Mouse (Mus musculus) right cerebral cortex, postnatal 25 days (tissue): ENCODE measurements around the gene Maats1.

Source experiments
- DNase-seq: peaks from one replicate; pipeline ENCODE4 v3.0.0; 2022

Gene Maats1

GRCm38 (mm10) chr16:38288851-38289250, 53.1 kb downstream of the Maats1 start:
- DNase-seq = no peak

- no peak for DNase-seq
These were observed 54.2 kb downstream of the Maats1 start for GRCm38 (mm10) chr16:38287762-38288161.

GRCm38 (mm10) chr16:38287357-38287756, 54.6 kb downstream of the Maats1 start:
- no peak for DNase-seq

- DNase-seq = no peak
These were observed 55.4 kb downstream of the Maats1 start for GRCm38 (mm10) chr16:38286541-38286940.

- no peak for DNase-seq
These were observed 56.1 kb downstream of the Maats1 start for GRCm38 (mm10) chr16:38285801-38286200.

GRCm38 (mm10) chr16:38283300-38283699, 58.6 kb downstream of the Maats1 start:
- no peak for DNase-seq

GRCm38 (mm10) chr16:38282559-38283160, 59.3 kb downstream of the Maats1 start:
- no peak for DNase-seq

- no peak for DNase-seq
These were observed 61.0 kb downstream of the Maats1 start for GRCm38 (mm10) chr16:38280951-38281350.

GRCm38 (mm10) chr16:38279794-38280193, 62.1 kb downstream of the Maats1 start:
- no peak for DNase-seq

GRCm38 (mm10) chr16:38274737-38275136, 67.2 kb downstream of the Maats1 start:
- DNase-seq = no peak

- DNase-seq = no peak
These were observed 69.5 kb downstream of the Maats1 start for GRCm38 (mm10) chr16:38272483-38272882.

- no peak for DNase-seq
These were observed 70.3 kb downstream of the Maats1 start for GRCm38 (mm10) chr16:38271601-38272000.

GRCm38 (mm10) chr16:38255927-38256326, 86.0 kb downstream of the Maats1 start:
- no peak for DNase-seq

GRCm38 (mm10) chr16:38255107-38255506, 86.8 kb downstream of the Maats1 start:
- DNase-seq = no peak

GRCm38 (mm10) chr16:38254001-38254400, 87.9 kb downstream of the Maats1 start:
- DNase-seq = no peak

GRCm38 (mm10) chr16:38250467-38250866, 91.5 kb downstream of the Maats1 start:
- no peak for DNase-seq

GRCm38 (mm10) chr16:38248331-38248961, 93.5 kb downstream of the Maats1 start:
- DNase-seq = no peak
